Mouse (Mus musculus): ENCODE measurements around the gene Mthfd1.

- TF ChIP-seq GATA1 (IDR thresholded peaks at IDR 0.05; ENCODE audit: borderline replicate concordance, low read length): no peak
- TF ChIP-seq FLI1 (IDR thresholded peaks at IDR 0.05; ENCODE audit: low read length): no peak
These were observed 1.2 kb downstream of the Mthfd1 start for GRCm38 (mm10) chr12:76256114-76256843.

All from megakaryocyte, embryonic 14.5 days (primary cell).